Mouse (Mus musculus) liver, postnatal 0 days (tissue): ENCODE data around the gene Pex14.

Experiments used
- CTCF ChIP-seq: sonication (generic); IDR thresholded peaks from 2 replicates; pipeline ENCODE4 v1.5.1; 2016; ENCODE audit warnings: antibody characterized with exemption, low read depth
- EP300 ChIP-seq: IDR thresholded peaks from 2 replicates; pipeline ENCODE4 v1.6.1; 2016; ENCODE audit warnings: antibody characterized with exemption, low read depth, mild to moderate bottlenecking

DNA sequence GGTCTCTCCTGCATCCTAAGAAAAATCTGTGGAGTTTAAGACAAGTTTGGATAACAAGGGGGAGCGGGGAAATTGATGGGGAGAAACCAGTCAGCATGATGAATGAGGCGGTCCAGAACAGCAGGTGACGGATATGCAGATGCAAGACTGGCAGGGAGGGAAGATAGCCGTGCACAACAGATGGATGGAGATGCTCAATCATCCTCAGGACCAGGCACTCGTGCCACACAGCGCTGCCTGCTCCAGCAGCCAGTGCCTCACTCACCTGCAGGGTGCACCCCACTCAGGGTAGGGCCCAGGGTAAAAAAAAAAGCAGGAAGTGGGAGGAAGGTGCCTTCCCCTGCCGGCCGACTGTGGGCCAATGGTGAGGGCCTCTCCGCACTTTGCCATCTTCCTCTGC is 63.1 kb downstream of the Pex14 start:
- TF ChIP-seq CTCF, result no peak
- no peak for TF ChIP-seq EP300
